Mouse (Mus musculus) stomach, postnatal 0 days (tissue): ENCODE data around the gene Cds2.

Experiments
- CTCF ChIP-seq: IDR thresholded peaks from 2 replicates; pipeline ENCODE4 v1.5.1; 2016; ENCODE audit warnings: antibody characterized with exemption, low read depth, mild to moderate bottlenecking, moderate library complexity
- EP300 ChIP-seq: optimal IDR thresholded peaks from 2 replicates; pipeline ENCODE3; 2016; ENCODE audit warnings: antibody characterized with exemption

DNA sequence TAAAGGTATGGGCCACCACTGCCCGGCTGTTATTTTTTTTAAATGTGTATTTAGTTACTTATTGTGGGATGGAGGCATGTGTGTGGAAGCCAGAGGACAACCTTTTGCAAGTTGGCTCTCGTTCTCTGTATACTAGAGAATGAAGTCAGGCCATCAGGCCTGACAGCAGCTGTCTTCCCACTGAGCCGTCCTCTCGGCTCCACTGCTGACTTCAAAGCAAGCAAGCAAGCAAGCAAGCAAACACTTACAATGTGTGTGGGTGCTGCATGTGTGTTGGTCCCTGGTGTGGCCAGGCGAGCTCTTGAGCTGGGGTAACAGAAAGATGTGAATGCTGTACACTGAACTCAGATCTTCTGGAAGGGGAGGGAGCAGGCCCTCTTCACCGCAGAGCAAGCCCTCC, 27.9 kb downstream of the Cds2 start:
- no peak for TF ChIP-seq CTCF
- no peak for TF ChIP-seq EP300
